Mouse (Mus musculus) macrophage (primary cell): ENCODE measurements around the gene E030030I06Rik. TPM values are rescaled to one million over a fixed set of nuclear protein-coding genes. Genes with fewer than 3 reads are reported as not detected.
"Not testable (repeated sequence)": the region's sequence is repeated elsewhere in the genome, so short reads cannot be mapped to it uniquely, and the experiment has no call there.

ENCODE experiments used
- H3K27ac ChIP-seq: fragments of 350-480 bp; formaldehyde crosslinking; 2 replicates; pipeline ENCODE4 v1.9.0; 2021
- H3K36me3 ChIP-seq: fragments of 350-480 bp; formaldehyde crosslinking; 2 replicates; pipeline ENCODE4 v1.9.0; 2021; ENCODE audit errors: inconsistent target
- H3K4me3 ChIP-seq: fragments of 350-480 bp; formaldehyde crosslinking; 2 replicates; pipeline ENCODE4 v1.9.0; 2021; ENCODE audit errors: inconsistent target
- H3K79me2 ChIP-seq: fragments of 350-480 bp; formaldehyde crosslinking; 2 replicates; pipeline ENCODE4 v1.9.0; 2021; ENCODE audit errors: inconsistent target
- WGBS: methylation state at CpG from one replicate; pipeline ENCODE4 v1.1.7; 2026; ENCODE audit warnings: inconsistent platforms; ENCODE audit not compliant: missing documents; 5-methylcytosine and 5-hydroxymethylcytosine counted together
- polyA plus RNA-seq: library from polyadenylated mRNA; stranded (reverse); fragments of 250-400 nt; gene quantifications from 3 replicates; pipeline ENCODE4 v1.2.4, GENCODE M21; 2018; ENCODE audit warnings: inconsistent platforms
- total RNA-seq, 78 experiments: library from RNA; depleted of rRNA; stranded (reverse); fragments of 250-400 nt; gene quantifications; 1 replicate in 9 of 78; 2 replicates in 24 of 78; 3 replicates in 43 of 78; 4 replicates in 2 of 78; pipeline ENCODE4 v1.2.4; 2018; ENCODE audit warnings: inconsistent platforms in 56 of 78

Gene E030030I06Rik
- 10 to 100 TPM in 22 of 26 experiments, 1 to 10 TPM in 4; 8.1 to 93.9 (median 28.3) TPM for total RNA-seq (2018; cell fraction: chromatin; rRNA removed)
- 1 to 10 TPM; 2.6 to 8.3 (median 5.3) TPM for total RNA-seq (2018; cell fraction: cytosol; rRNA removed)
- 10 to 100 TPM; 13.2 to 60.6 (median 29.3) TPM for total RNA-seq (2018; cell fraction: nucleus; rRNA removed)
- polyA plus RNA-seq = 0.90 to 4.5 TPM (median 3.3 TPM) in 3 replicates

DNA sequence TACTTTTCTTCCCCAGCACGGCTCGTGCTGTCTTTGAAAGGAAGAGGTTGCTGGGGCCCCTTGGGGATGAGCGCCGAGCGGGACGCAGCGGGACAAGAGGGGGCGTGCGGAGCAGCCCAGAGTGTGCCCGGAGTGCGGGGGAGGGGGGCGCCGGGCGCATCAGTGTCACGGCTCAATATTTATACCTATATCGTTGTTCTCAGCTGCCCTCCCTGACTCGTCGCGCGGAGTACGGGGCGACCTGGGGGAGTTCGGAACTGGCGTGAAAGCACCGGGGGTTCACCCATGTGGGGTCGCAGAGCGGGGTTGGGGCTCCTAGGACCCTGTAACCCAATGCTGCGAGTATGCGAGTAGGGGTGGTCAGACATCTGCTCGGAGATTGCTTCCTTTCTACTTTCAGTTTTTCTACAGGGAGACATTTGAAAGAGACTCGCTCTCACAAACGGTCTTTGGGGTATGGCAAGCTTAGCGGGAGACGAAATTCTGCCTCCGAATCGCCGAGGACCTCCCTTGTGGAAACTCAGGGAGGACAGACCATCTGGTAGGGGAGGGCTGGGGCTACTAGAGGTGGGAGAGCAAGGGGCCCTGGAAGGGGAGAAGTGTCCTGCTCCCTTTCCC is at the start of gene E030030I06Rik:
E030030I06Rik (minus strand) TSS at position 198 of the 618 bp plus-strand sequence.
- Histone ChIP-seq H3K79me2 (peaks cover 15% of the 10 kb centered on the region), H3K4me3 (peak within 1 kb of the TSS; percentile 87), H3K36me3 (no peaks in the 10 kb centered on the region), H3K27ac (peak within 1 kb of the TSS; percentile 63)
- WGBS = 0% methylated on average over 33 of the region's 37 CpGs

DNA sequence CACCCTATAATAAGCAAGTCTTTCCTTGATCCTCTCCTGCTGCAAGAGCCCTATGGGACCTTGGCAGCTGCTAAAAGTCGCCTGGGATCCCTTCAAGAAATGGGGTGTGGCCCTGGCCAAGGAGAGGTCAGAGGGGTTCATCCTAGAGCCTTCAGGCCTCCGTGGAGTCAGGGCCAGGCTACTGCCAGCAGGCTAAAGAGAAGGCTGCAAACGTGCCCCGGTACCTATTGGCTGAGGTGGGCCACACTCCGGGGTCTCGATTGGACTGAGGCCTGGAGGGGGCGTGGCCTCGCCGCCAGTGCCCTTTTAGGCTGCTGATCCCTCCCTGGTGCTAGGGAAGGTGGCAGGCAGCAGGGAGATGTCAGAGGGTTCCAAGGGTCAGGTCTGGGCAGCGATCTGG is 42.0 kb upstream of the E030030I06Rik start:
- WGBS = 25% methylated on average over 4 of the region's 10 CpGs
- H3K4me3 ChIP-seq = not testable (repeated sequence)

DNA sequence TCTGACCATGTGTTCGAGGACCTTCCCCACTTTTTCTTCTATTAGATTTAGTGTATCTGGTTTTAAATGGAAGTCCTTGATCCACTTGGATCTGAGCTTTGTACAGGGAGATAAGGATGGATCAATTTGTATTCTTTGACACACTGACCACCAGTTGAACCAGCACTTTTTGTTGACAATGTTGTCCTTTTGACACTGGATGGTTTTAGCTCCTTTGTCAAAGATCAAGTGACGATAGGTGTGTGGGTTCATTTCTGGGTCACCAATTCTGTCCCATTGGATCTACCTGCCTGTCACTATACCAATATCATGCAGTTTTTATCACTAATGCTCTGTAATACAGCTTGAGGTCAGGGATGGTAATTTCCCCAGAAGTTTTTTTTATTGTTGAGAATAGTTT is 27.4 kb upstream of the E030030I06Rik start:
- no CpG with 5 or more reads among the region's 2 CpGs for WGBS
- H3K4me3 ChIP-seq, H3K27ac ChIP-seq, H3K79me2 ChIP-seq, H3K36me3 ChIP-seq: not testable (repeated sequence)

More for the DNA sequence above, 42.0 kb upstream of the E030030I06Rik start:
- not testable (repeated sequence) for H3K36me3 ChIP-seq, H3K79me2 ChIP-seq, H3K27ac ChIP-seq

DNA sequence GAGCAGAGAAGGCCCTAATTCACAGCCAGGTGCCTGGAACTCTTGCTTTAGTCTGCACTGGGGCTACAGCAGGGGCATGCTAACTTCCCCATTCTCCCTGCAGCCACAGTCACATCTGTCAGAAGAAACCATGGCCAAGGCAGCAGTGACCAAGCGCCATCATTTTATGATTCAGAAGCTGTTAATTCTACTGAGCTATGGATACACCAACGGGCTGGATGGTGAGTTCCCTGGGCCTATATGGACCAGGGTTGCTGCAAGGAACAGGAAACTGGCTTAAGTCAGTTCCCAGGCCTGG is 25.1 kb upstream of the E030030I06Rik start:
- H3K27ac ChIP-seq, H3K79me2 ChIP-seq, H3K4me3 ChIP-seq, H3K36me3 ChIP-seq: not testable (repeated sequence)
- 33% methylated on average over 1 of the region's 2 CpGs for WGBS

DNA sequence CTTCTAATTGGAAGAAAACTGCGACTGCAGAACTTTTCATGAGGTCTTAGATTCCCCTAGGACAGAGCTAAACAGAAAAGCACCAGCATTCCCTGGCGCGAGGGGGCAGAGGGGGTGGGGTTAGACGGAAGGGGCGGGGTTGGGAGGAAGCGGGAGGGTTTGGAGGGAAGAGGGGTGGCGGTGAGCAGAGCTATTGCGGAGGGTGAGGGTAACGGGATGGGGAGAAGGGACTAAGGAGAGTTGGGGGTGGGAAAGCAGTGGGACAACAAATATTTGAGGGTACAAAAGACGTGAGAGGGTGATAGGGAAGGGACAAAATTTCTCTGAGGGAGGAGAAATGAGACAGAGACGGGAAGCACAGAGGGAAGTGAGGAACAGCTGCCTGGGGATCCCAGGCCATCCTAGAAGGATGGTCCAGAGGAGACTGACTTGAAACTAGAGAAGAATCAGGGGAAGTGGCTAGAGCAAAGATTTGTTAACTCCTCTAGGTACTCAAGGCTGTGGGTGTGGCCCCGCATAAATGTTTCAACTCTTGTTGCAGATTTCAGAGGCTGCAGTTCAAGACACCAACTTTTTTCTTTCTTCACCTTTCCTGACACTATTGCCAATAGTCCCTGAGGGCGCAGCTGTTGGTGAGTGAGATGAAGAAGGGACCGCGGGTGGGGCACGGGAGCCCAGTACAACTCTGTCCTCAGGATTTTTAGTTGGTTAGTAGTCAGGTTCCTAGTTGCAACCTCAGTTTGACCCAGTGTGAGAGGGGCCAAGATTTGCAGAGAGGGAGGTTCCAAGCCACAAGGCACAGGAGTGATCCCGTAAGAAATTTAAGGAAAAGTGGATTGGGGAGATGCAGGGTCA is 24.5 kb upstream of the E030030I06Rik start:
- H3K4me3 ChIP-seq, H3K27ac ChIP-seq, H3K36me3 ChIP-seq, H3K79me2 ChIP-seq: not testable (repeated sequence)
- WGBS = 6% methylated on average over 7 of the region's 17 CpGs

DNA sequence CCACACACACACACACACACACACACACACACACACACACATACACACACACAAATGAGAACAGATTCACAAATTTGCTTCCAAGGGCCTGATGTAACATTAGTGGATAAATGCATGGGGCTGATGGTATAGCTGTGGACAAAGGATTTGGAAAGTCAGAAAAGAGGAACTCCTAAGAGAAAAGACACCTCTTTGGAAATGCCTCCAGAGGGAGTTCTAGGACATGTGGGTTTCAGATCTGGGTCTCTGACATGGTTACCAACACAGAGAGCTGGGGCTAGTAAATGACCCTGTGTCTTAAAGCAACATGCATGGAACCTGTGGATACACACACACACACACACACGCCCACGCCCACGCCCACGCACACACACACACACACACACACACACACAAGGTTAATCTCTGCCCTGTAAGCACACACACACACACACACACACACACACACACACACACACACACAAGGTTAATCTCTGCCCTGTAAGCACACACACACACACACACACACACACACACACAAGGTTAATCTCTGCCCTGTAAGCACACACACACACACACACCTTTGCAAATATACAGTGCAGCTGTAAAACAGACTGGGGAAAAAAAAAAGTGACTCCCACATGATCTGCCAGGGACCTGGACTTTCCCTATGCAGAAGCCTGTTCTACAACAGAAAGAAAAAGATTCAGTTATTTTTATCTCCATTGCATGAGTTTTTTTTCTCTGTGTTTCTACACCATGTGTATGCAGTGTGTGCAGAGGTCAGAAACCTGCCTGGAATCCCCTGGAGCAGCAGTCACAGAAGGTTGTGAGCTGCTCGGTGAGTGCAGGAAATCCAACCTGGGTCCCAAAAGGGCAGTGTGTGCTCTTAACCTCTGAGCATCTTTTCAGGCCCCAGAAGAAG is 23.6 kb upstream of the E030030I06Rik start:
- no CpG with 5 or more reads among the region's 5 CpGs for WGBS
- H3K4me3 ChIP-seq, H3K79me2 ChIP-seq, H3K36me3 ChIP-seq, H3K27ac ChIP-seq: not testable (repeated sequence)

DNA sequence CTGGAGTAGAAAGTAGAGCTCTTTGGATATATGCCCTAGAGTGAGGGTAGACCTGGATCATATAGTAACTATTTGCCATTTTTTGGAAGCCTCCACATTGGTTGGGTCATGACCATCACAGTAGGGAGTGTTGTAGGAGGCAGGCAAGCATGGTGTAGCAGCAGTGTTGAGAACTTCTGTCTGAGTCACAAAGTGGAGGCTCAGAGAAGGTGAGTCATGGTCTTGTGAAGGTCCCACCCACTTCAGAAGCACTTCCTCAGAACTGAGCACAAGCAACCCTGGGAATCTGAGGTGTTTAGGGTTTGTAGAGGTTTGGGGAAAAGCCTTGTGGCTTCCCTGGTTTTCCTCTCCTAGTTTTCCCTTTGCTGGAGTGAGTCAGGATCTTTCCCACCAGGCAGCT is 20.0 kb upstream of the E030030I06Rik start:
- H3K36me3 ChIP-seq, H3K27ac ChIP-seq, H3K79me2 ChIP-seq, H3K4me3 ChIP-seq: not testable (repeated sequence)

DNA sequence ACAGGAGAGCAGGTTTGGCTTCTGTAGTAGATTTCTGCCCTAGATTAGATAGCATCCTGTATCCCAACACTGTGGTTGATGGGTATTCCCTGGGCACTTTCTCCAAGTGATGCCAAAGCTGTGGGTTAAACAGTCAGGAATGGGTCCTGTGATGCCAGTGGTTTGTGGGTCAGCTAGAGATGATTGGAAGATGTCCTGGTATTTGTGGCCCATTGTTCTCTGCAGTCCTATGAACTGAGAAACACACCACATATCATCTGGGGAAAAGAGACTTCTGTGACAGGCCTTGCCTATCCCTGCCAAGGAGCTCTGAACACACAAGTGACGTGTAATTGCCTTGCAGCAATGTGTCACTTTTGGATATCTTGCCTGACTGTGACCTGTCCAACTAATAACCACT is 18.0 kb upstream of the E030030I06Rik start:
- not testable (repeated sequence) for H3K79me2 ChIP-seq, H3K4me3 ChIP-seq, H3K27ac ChIP-seq, H3K36me3 ChIP-seq
- 92% methylated on average over 1 of the region's 1 CpGs for WGBS

DNA sequence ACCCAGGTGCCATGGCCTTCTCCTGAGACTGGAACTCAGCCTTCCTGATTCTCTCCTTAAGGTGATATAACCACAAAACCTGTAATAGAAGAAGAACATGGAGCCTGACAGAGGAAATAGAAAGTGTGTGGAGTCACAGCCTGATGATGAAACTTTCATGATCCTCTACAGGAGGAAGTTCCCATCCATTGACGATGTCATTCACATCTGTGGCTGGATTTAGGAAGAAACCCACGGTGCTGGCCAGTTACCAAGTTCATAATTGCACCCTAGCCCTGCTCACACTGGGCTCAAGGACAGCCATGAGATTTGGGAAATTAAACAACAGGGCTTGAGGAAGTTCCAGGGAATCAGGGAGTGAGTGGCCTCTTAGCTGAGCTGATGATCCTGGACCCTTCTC is 17.0 kb upstream of the E030030I06Rik start:
- H3K27ac ChIP-seq = peak overlapping the region; percentile 53
- not testable (repeated sequence) for H3K79me2 ChIP-seq, H3K4me3 ChIP-seq, H3K36me3 ChIP-seq
- WGBS = 21% methylated on average over 2 of the region's 2 CpGs

DNA sequence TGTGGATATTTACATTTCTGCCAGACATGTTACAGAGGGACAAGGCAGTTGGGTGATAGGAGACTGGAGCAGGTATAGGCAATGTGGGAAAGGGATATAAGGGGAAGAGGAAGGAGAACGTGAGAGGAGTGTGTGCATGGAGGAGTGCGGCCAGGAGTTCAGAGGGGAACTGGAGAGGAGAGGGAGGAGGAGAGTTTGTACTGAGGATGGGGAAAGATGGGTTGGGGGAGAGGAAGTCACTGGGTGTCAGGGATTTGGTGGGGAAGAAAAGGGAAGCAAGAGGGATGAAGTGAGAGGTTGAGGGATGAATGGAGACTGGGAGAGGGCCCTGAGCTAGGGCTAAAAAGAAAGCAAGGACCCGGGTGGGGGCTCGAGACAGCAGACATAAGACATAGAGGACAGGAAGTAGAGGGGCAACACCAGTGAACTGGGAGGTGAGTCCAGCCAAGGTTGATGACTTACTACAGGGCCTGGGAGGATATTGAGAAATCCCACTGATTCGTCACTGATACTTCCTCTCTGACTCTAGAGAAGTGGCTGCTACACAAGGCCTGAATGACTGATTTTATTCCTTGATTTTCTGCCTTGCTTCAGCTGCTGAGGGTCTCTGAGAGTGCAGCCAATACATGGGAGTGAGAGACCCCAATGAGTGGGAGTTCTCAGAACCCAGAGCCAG is 16.4 kb upstream of the E030030I06Rik start:
- 4% methylated on average over 4 of the region's 5 CpGs for WGBS
- peak overlapping the region; percentile 53 for H3K27ac ChIP-seq
- H3K79me2 ChIP-seq, H3K4me3 ChIP-seq, H3K36me3 ChIP-seq: not testable (repeated sequence)

DNA sequence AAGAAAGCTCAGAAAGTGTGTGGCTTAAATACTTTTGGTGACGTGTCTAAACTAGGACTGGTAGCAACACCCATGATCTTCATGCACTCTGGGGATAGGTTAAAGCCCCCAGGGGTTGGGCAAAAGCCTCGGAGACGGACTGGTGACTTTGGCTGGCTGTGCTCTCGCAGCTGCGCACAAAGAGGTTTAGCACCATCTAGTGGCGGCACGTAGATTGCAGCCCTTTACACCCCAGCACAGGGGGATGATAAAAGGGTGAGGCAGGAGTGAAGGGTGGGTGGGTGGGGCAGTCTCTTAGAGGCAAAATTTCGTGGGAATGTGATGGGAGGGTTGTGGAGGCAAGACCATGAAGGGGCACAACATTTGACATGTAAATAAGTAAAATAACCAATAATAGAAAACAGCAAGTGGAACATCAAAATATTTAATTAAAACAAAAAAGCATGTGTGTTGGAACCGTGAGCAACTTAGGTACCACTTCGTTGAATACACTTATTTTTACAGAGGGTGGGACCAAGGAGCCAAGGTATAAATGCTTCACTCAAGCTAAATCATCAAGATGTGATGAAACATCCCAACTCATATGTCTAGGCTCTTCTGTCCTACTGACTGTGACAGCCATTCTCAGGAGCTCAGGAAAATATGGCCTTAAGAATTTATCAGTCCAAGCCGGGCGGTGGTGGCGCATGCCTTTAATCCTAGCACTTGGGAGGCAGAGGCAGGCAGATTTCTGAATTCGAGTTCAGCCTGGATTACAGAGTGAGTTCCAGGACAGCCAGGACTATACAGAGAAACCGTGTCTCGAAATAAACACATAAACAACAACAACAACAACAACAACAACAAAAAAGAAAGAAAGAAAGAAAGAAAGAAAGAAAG is 14.9 kb upstream of the E030030I06Rik start:
- not testable (repeated sequence) for H3K36me3 ChIP-seq, H3K79me2 ChIP-seq, H3K27ac ChIP-seq, H3K4me3 ChIP-seq
- WGBS = 50% methylated on average over 2 of the region's 16 CpGs

DNA sequence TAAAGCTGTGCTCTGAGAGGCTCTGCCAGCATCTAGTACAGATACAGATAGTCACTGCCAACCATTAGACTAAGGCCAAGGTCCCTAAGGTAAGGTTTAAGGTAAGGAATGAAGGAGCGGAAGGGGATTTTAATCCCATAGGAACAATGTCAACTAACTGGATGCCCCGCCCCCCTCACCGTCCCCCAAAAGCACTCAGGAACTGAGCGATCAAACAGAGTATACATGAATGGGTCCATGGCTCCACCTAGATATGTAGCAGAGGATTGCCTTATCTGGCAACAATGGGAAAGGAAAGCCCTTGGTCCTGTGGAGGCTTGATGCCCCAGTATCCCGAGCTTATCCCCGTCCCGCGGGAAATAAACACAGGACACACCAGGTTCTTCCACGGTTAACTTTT is 14.2 kb upstream of the E030030I06Rik start:
- 11% methylated on average over 8 of the region's 9 CpGs for WGBS
- H3K27ac ChIP-seq, H3K4me3 ChIP-seq, H3K79me2 ChIP-seq, H3K36me3 ChIP-seq: not testable (repeated sequence)

DNA sequence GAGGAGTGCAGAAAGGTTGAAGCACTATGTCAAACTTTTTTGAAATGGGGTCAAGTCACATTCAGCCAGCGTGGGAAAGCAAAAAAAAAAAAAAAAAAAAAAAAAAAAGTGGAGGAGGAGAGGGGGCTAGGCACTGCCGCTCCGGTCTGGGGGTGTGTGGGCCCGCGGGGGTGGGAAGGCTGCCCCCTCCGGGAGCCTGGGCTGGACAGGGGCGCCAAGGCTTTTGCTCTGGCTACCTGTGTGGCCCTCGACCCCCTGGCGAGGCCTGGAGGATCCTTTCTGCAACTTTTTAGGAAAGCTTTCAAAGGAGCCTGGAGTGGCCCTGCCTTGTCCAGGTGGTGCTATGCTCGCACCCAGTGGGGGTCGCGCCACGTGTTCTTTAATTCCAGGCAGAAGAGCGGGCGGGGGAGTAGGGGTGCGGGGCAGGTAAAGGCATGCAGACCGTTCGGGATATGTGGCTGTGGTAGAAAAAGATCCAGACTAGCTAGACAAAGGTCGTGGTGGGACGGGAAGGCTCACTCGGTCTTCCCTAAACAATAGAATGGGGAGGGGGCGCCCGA is 10.6 kb upstream of the E030030I06Rik start:
- WGBS = 23% methylated on average over 22 of the region's 23 CpGs
- no peaks in the 10 kb centered on the region for H3K36me3 ChIP-seq
- H3K79me2 ChIP-seq = no peaks in the 10 kb centered on the region
- H3K27ac ChIP-seq = no peak overlapping the region
- H3K4me3 ChIP-seq = no peak overlapping the region
